Mouse (Mus musculus) forebrain, embryonic 13.5 days (tissue): ENCODE measurements at regions not wholly inside any gene's neighbourhood (a gene's known extent, or its start where the extent isn't known, plus 50 kb on each side); places are given as distances from the start of the nearest gene placed in this dataset.

Experiments
- ATAC-seq: fragments of 200-750 bp; cut with Nextera tagmentation; 2 replicates; pipeline ENCODE4 v1.8.0; 2017
- H3K27ac ChIP-seq: fragments of 300-500 bp; sonication (generic); 2 replicates; pipeline ENCODE4 v1.5.1; 2015; ENCODE audit warnings: inconsistent platforms, mild to moderate bottlenecking, moderate library complexity
- H3K27me3 ChIP-seq: fragments of 300-500 bp; sonication (generic); 2 replicates; pipeline ENCODE4 v1.6.1; 2015; ENCODE audit warnings: mild to moderate bottlenecking, inconsistent platforms
- H3K36me3 ChIP-seq: fragments of 300-500 bp; sonication (generic); 2 replicates; pipeline ENCODE4 v1.6.1; 2015; ENCODE audit warnings: mild to moderate bottlenecking, inconsistent platforms; ENCODE audit not compliant: poor library complexity, severe bottlenecking
- H3K4me1 ChIP-seq: fragments of 300-500 bp; sonication (generic); 2 replicates; pipeline ENCODE4 v1.6.1; 2015; ENCODE audit warnings: inconsistent platforms
- H3K4me2 ChIP-seq: fragments of 300-500 bp; sonication (generic); 2 replicates; pipeline ENCODE4 v1.6.1; 2015; ENCODE audit warnings: inconsistent platforms, mild to moderate bottlenecking, moderate library complexity
- H3K4me3 ChIP-seq: fragments of 300-500 bp; sonication (generic); 2 replicates; pipeline ENCODE4 v1.5.1; 2015; ENCODE audit warnings: mild to moderate bottlenecking, inconsistent platforms
- H3K9ac ChIP-seq: fragments of 300-500 bp; sonication (generic); 2 replicates; pipeline ENCODE4 v1.6.1; 2015; ENCODE audit warnings: mild to moderate bottlenecking, inconsistent platforms
- H3K9me3 ChIP-seq: fragments of 300-500 bp; sonication (generic); replicated peaks from 2 replicates; pipeline ENCODE4 v1.6.1; 2016; ENCODE audit warnings: inconsistent platforms
- WGBS: fragments of 180-500 bp; shearing (Covaris S2); methylation state at CpG from one replicate; pipeline ENCODE4 v1.1.7; 2015; 5-methylcytosine and 5-hydroxymethylcytosine counted together

GRCm38 (mm10) chr1:166812920-166813439 is 131.3 kb upstream of the Fmo9 start:
- Histone ChIP-seq H3K4me3 (no peak overlapping the region), H3K4me1 (no peaks in the 10 kb centered on the region), H3K4me2 (no peak overlapping the region), H3K27me3 (no peaks in the 10 kb centered on the region), H3K9ac (no peak overlapping the region), H3K27ac (no peak overlapping the region), H3K36me3 (no peaks in the 10 kb centered on the region), H3K9me3 (no peaks in the 10 kb centered on the region)
- WGBS = 94% methylated on average over 7 of the region's 7 CpGs
- ATAC-seq = no peak

DNA sequence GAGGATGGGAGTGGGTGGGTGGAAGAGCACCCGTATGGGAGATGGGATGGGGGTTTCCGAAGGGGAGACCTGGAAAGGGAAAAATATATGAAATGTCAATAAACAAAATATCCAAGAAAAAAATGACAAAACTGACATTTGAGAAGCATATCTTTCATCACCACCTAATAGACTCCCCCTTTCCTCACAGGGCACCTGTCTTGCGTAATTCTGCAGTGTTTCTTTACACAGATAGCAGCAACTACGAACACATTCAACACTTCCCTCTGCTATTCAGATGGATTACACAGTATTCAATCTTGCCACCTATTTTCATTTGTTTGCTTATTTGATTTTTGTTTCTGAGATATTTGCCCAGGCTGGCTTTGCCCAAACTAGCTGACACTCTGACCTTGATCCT is 136.3 kb upstream of the Fmo9 start:
- H3K9ac ChIP-seq = no peak overlapping the region
- ATAC-seq = no peak
- no peak overlapping the region for H3K4me2 ChIP-seq
- no peak overlapping the region for H3K4me3 ChIP-seq
- no peak overlapping the region for H3K27ac ChIP-seq
- no peaks in the 10 kb centered on the region for H3K36me3 ChIP-seq
- H3K9me3 ChIP-seq = no peaks in the 10 kb centered on the region
- H3K27me3 ChIP-seq = no peaks in the 10 kb centered on the region
- 92% methylated on average over 4 of the region's 4 CpGs for WGBS
- H3K4me1 ChIP-seq = no peaks in the 10 kb centered on the region

GRCm38 (mm10) chr1:166818682-166819081 is 137.0 kb upstream of the Fmo9 start:
- Histone ChIP-seq H3K9me3 (no peaks in the 10 kb centered on the region), H3K27me3 (no peaks in the 10 kb centered on the region), H3K4me2 (no peak overlapping the region), H3K27ac (no peak overlapping the region), H3K4me1 (no peaks in the 10 kb centered on the region), H3K36me3 (no peaks in the 10 kb centered on the region), H3K9ac (no peak overlapping the region), H3K4me3 (no peak overlapping the region)
- WGBS = 77% methylated on average over 5 of the region's 5 CpGs
- ATAC-seq = no peak

GRCm38 (mm10) chr1:166819420-166819819 is 137.8 kb upstream of the Fmo9 start:
- Histone ChIP-seq H3K4me1 (no peaks in the 10 kb centered on the region), H3K4me3 (no peak overlapping the region), H3K36me3 (no peaks in the 10 kb centered on the region), H3K4me2 (no peak overlapping the region), H3K27ac (no peak overlapping the region), H3K9me3 (no peaks in the 10 kb centered on the region), H3K27me3 (no peaks in the 10 kb centered on the region), H3K9ac (no peak overlapping the region)
- 76% methylated on average over 7 of the region's 7 CpGs for WGBS
- no peak for ATAC-seq

GRCm38 (mm10) chr1:166820050-166820449 is 138.4 kb upstream of the Fmo9 start:
- Histone ChIP-seq H3K9me3 (no peaks in the 10 kb centered on the region), H3K36me3 (no peaks in the 10 kb centered on the region), H3K4me2 (no peak overlapping the region), H3K27ac (no peak overlapping the region), H3K9ac (no peak overlapping the region), H3K4me1 (no peaks in the 10 kb centered on the region), H3K27me3 (no peaks in the 10 kb centered on the region), H3K4me3 (no peak overlapping the region)
- ATAC-seq = no peak
- 86% methylated on average over 5 of the region's 5 CpGs for WGBS

DNA sequence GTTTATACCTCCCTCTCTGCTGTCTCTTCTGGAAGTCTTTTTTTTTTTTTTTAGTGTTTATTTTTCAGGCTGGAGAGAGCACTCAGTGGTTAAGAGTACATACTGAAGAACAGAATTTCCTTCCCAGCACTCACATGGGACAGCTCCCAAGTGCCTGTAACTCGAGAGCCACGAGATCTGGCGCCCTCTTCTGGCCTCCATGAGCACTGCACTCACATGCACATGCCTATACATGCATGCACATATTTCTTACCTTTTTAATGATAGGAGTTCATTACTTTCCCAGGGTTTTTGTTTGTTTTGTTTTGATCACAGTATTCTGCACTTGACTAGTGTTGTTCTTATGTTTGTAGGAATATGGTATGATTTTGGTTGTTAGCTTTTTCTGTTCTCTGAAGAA is 139.5 kb upstream of the Fmo9 start:
- ATAC-seq = no peak
- H3K4me3 ChIP-seq = no peak overlapping the region
- no peak overlapping the region for H3K27ac ChIP-seq
- no peak overlapping the region for H3K4me2 ChIP-seq
- H3K27me3 ChIP-seq = no peaks in the 10 kb centered on the region
- H3K4me1 ChIP-seq = no peaks in the 10 kb centered on the region
- H3K9me3 ChIP-seq = no peaks in the 10 kb centered on the region
- H3K36me3 ChIP-seq = no peaks in the 10 kb centered on the region
- H3K9ac ChIP-seq = no peak overlapping the region
- WGBS = 42% methylated on average over 3 of the region's 3 CpGs

- no peak overlapping the region for H3K4me2 ChIP-seq
- H3K36me3 ChIP-seq = no peaks in the 10 kb centered on the region
- H3K27ac ChIP-seq = no peak overlapping the region
- H3K4me3 ChIP-seq = no peak overlapping the region
- 70% methylated on average over 1 of the region's 1 CpGs for WGBS
- peaks cover 15% of the 10 kb centered on the region for H3K4me1 ChIP-seq
- no peaks in the 10 kb centered on the region for H3K27me3 ChIP-seq
- no peaks in the 10 kb centered on the region for H3K9me3 ChIP-seq
- no peak for ATAC-seq
- H3K9ac ChIP-seq = no peak overlapping the region
Measured at GRCm38 (mm10) chr1:166837299-166837698, 155.7 kb upstream of the Fmo9 start.

DNA sequence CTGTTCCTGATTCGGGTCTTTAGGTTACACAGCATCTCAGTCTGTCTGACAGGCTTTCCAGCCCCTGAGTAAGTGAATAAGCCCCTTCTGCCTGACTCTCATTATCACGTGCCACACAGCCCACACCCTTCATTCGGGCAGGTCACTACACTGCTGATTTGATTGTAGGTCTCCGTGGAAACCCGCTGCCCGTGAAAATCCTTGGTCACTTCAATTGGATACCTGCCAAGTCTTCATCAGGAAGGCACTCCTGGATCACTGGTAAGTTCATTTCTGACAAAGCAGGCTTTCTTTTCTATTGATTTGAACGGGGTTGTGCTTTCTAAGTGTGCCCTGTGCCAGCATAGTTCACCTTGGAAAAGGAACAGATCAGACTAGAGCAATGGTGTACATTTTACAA is 158.2 kb upstream of the Fmo9 start:
- no peak overlapping the region for H3K4me3 ChIP-seq
- no peaks in the 10 kb centered on the region for H3K36me3 ChIP-seq
- 12% methylated on average over 7 of the region's 7 CpGs for WGBS
- H3K27me3 ChIP-seq = no peaks in the 10 kb centered on the region
- ATAC-seq = peak; percentile 50; the same call in 1 of the 2 replicates
- H3K4me1 ChIP-seq = peaks cover 28% of the 10 kb centered on the region
- H3K27ac ChIP-seq = 0 out of 2 replicates have a peak overlapping the region, but pooled peaks have one; percentile 38
- H3K9me3 ChIP-seq = no peaks in the 10 kb centered on the region
- no peak overlapping the region for H3K4me2 ChIP-seq
- no peak overlapping the region for H3K9ac ChIP-seq

DNA sequence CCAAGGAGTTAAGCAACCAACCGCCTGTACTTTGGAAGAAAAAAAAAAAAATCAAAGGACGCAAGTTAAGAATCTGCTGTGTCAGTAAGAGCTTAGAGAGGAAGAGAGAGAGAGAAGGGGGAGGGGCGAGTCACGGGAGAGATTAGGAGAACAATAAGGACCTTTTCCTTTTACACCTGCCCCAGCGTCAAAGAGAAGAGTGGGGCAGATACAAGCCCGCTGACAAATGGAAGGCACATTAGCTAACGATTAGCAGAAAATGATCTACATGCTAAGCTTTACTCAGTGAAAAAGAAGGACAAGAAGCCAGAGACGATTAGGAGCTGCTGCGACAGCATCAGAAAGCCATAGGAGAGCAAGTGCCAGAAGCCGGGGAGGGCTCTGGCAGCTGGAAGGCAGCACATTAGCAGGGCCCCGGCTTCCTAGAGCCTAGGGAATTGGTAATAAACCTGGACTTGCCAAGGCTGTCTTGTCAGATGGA is 157.8 kb upstream of the Fam78b start:
- Histone ChIP-seq H3K9me3 (no peaks in the 10 kb centered on the region), H3K36me3 (no peaks in the 10 kb centered on the region), H3K27ac (peak overlapping the region; percentile 76), H3K9ac (peak overlapping the region; percentile 43; the same call in 1 of the 2 replicates), H3K4me1 (peaks cover 28% of the 10 kb centered on the region), H3K4me3 (peak overlapping the region; percentile 26), H3K4me2 (peak overlapping the region; percentile 54), H3K27me3 (no peaks in the 10 kb centered on the region)
- WGBS = under 1% methylated on average over 11 of the region's 11 CpGs
- peak; percentile 58 for ATAC-seq

GRCm38 (mm10) chr1:166846566-166846965 is 154.7 kb upstream of the Fam78b start:
- Histone ChIP-seq H3K4me1 (peaks cover 13% of the 10 kb centered on the region), H3K4me3 (no peak overlapping the region), H3K27ac (no peak overlapping the region), H3K9ac (no peak overlapping the region), H3K27me3 (no peaks in the 10 kb centered on the region), H3K36me3 (no peaks in the 10 kb centered on the region), H3K4me2 (no peak overlapping the region), H3K9me3 (no peaks in the 10 kb centered on the region)
- ATAC-seq = no peak
- WGBS = 89% methylated on average over 5 of the region's 5 CpGs

DNA sequence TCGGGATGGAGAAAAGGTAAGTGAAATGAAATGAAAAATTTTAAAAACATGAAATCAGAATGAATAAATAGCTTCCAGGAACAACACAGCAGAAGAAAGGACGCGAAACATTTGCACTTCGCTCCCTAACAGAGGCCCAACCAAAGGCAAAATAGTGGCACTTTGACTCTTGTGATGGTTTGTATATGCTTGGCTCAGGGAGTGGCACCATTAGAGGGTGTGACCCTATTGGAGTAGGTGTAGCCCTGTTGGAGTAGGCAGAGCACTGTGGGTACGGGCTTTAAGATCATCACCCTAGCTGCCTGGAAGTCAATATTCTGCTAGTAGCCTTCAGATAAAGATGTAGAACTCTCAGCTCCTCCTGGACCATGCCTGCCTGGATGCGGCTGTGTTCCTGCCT is 154.0 kb upstream of the Fam78b start:
- H3K4me2 ChIP-seq = no peak overlapping the region
- no peak overlapping the region for H3K27ac ChIP-seq
- H3K36me3 ChIP-seq = no peaks in the 10 kb centered on the region
- no peak overlapping the region for H3K9ac ChIP-seq
- ATAC-seq = no peak
- peaks cover 13% of the 10 kb centered on the region for H3K4me1 ChIP-seq
- WGBS = 94% methylated on average over 6 of the region's 6 CpGs
- no peaks in the 10 kb centered on the region for H3K27me3 ChIP-seq
- H3K4me3 ChIP-seq = no peak overlapping the region
- H3K9me3 ChIP-seq = no peaks in the 10 kb centered on the region

DNA sequence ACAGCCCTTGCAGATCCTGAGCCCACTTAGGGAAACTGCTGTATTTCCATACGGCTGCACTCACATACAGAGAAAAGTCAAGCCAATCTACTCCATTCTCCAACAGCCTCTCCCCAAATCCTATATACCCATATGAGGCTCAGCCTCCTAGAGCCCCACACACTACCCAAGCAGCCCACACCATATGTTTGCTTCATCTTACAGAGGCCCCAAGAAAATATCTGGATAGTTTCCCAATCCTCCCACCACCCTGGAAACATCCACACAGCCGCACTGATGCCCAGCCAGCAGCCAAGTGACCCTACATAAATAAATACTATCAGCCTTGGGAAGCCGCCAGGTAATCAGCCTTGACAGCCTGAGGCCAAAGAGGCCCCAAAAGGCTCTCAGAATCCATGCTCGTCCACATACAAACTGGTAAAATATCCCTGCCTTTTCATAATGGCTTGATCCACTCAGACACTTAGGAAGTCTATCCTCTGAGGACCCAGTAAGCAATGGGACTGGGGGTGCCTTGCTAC is 153.1 kb upstream of the Fam78b start:
- ATAC-seq = no peak
- no peaks in the 10 kb centered on the region for H3K9me3 ChIP-seq

DNA sequence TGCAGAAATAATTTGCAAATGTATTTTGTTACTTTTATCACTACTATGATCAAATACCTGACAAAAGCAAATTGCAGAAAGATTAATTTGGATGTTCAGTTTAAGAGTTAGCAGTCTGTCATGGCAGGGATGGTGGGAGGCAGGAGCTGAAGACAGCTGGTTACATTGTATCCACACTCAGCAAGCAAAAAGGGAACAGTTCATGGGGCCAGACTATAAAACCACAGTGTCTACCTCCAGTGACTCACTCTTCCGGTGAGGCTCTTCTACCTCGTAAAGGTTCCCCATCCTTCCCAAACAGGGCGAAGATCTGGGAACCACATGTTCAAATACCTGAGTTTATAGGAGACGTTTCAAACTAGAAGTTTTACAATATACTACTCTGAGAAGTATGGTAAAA is 145.2 kb upstream of the Fam78b start:
- Histone ChIP-seq H3K27me3 (no peaks in the 10 kb centered on the region), H3K4me1 (no peaks in the 10 kb centered on the region)
- ATAC-seq = no peak

More for the DNA sequence above, 153.1 kb upstream of the Fam78b start:
- no peaks in the 10 kb centered on the region for H3K36me3 ChIP-seq
- no peaks in the 10 kb centered on the region for H3K27me3 ChIP-seq
- no peak overlapping the region for H3K9ac ChIP-seq
- no peak overlapping the region for H3K27ac ChIP-seq
- no peak overlapping the region for H3K4me3 ChIP-seq
- peaks cover 10% of the 10 kb centered on the region for H3K4me1 ChIP-seq
- H3K4me2 ChIP-seq = no peak overlapping the region
- WGBS = 71% methylated on average over 4 of the region's 4 CpGs

More for the DNA sequence above, 145.2 kb upstream of the Fam78b start:
- no peak overlapping the region for H3K27ac ChIP-seq
- H3K4me2 ChIP-seq = no peak overlapping the region
- 90% methylated on average over 4 of the region's 4 CpGs for WGBS
- H3K9me3 ChIP-seq = no peaks in the 10 kb centered on the region
- no peaks in the 10 kb centered on the region for H3K36me3 ChIP-seq
- H3K9ac ChIP-seq = no peak overlapping the region
- H3K4me3 ChIP-seq = no peak overlapping the region
